Mouse (Mus musculus): Measurements from ENCODE around the gene Btf3.

Gene Btf3

DNA sequence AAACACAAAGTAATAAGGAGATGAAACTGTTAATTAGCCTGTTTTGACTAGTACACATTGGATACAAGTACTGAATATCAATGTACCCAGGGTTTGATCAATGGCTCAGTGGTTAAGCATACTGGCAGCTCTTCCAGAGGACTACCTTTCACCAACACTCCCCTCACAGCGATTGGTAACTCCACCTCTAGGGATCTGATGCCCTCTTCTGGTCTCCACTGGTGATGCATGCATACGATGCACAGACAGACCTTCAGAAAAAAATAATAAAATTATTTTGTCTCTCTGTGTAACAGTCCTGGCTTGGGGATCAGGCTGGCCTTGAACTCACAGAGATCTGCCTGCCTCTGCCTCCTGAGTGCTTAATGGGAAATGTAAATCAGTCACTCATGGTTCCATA lies 15.3 kb upstream of the Btf3 start:
- DNase-seq, result peak in 1 of 2 experiments; percentile 61

DNA sequence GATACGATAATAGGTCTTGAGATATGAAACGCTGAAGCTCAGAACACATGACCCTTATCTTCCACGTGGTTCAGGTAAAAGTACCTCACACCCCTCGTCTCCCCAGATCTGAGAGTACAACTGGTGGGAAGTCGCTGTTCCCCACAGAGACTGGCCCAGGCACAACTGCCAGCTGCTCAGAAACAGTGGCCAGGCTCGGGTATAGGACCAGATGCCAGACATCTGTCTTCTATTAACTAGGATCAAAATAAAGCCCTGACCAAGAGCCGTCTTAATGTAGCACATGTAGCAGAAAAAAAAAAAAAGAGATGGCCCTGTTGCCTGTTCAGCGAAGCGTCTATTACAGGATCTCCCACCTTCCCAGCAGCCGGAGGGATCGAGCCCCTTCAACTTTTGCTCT lies 8.2 kb upstream of the Btf3 start:
- DNase-seq, result peak in 1 of 2 experiments; percentile 4

DNA sequence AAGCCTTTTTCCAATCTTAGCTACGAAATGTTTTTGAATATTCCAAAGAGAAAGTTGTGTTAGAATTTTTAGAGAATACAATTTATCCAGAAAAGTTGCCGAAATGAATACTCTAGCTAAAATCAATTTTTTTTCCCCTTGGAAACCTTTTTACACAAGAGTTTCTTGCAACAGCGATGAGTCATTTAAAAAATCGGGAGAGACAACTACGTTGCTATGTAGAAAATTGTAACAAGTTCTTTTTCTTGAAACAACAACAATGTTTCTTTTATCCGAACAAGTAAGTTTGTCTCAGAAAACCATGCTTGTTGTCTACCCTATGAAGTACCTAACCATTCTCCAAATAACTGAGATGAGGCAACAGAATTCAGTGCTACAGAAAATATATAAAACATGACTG lies 1.1 kb upstream of the Btf3 start:
- no peak for DNase-seq

DNA sequence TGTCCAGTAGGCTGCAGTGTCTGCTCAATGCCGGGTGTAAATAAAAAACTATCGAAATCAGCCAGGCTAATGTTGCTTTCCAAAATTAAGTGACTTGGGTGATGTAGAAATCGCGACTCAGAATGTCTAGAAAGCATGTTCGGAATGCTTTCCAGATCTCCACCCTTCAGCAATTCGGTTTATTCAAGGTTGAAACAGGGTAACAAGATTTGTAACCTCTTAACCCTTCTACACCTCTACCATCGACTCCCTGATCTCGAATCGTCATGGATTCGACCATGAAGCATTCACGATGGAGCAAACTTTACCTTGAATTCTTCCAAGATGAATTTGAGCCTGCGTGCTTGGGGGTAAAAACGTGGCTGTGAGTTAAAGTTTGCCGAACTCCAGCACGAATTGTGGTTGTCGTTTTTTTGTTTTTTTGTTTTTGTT lies 456 bp upstream of the Btf3 start:
- DNase-seq, result peak; percentile 6 to 17

DNA sequence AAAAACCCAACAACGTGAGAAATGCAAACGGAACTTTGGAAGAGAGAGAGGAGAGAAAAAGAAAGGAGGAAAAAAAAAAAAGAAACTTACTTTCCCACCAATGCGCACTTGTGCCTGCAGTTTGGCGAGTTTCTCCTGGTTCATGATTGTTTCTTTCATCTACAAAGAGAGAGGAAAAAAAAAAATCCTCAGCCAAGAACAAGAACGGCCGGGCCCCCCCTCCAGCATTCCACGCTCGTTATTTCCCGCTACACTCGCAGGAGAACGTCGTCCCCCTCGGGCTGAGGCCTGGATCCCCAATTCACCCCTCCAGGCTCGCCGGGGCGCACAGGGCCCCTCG lies 696 bp downstream of the Btf3 start:
- DNase-seq, result no peak

DNA sequence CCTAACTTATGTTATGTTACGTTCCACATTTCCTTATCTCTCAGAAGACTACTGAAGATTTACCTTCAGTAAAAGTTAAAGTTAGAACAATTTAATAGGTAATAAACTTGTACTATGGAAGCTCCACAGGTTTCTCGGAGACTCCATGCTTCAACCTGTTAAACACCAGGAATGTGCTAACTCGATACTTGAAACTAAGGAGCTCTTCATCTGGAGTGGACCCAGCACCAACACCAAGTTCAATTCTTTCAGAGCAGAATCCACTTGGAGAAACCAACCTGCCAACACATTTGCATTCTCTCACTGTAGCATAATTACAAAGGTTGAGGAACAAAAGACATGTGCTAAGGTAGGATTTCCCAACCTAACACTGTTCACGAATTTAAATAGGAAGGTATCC lies 1.7 kb downstream of the Btf3 start:
- peak; percentile 4 to 47 for DNase-seq

DNA sequence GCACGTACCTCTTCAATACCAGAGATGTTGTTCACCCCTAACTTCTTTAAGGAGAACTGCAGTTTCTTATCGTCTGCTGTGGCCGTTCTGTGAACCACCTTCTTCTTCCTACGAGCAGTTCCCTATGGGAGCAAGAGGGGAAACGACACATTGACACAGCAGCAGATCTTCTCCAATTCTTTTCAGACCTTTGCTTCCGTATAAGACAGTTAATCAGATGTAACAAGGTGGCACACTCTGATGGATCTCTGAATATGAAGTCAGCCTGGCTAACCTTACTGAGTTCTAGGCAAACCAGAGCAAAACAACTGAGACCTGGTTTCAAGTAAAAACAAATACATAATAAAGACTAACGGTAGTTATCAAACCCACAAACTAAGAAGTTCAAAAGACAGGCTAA lies 3.2 kb downstream of the Btf3 start:
- no peak for DNase-seq

DNA sequence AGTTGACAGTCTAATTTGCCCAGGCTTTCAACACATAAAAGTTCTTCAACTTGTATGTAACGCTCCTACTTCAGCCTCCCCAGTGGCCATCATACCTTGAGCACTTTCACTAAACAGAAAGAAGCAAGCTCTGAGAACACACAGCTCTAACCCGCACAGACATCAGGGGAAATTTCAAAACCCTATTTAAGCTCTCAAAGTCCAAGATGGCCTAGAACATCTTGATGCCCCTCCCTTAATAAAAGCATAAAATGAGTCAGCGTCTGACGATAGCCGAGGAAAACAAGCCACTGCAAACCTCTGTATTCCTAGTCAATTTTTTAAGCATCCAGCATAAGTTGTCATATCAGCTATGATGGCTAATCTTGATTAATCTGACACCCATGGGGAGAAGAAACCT lies 5.2 kb downstream of the Btf3 start:
- DNase-seq, result no peak

DNA sequence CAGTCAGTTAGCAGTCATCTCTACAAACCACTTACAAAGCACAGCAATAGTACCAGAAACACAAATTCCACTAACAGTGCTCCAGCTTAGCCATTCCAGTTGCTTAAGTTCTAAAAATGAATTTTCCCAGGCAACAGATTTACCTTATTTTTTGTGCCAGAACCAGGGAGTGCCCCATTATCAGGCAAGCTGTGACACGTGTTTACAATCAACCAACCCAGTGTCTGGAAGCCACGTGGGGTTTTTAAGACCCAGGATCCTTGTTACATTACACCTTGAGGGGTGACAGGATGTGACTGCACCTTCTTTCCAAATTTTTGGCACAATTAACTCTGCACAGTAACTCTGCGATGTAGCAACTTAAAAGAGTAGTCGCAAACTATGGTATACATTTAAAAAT lies 8.1 kb downstream of the Btf3 start:
- DNase-seq, result no peak

DNA sequence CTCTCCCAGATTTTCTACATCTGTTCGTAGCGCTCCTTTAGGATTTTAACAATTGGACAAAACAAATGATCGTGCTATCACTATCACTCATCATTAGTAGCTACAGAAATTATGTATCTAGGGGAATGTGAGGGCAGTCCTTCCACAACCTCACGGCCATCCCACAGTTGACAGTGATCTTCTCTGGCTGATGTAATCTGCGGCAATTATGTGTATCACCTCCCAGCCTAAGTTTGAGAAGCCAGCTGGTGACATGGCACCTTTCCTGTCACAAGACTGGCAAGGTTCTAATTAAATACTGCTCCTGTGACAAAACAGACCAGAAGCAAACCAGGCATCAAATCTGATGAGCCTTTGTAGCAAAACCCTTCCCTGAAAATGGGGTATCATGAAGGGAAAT lies 8.8 kb downstream of the Btf3 start:
- DNase-seq, result no peak

DNA sequence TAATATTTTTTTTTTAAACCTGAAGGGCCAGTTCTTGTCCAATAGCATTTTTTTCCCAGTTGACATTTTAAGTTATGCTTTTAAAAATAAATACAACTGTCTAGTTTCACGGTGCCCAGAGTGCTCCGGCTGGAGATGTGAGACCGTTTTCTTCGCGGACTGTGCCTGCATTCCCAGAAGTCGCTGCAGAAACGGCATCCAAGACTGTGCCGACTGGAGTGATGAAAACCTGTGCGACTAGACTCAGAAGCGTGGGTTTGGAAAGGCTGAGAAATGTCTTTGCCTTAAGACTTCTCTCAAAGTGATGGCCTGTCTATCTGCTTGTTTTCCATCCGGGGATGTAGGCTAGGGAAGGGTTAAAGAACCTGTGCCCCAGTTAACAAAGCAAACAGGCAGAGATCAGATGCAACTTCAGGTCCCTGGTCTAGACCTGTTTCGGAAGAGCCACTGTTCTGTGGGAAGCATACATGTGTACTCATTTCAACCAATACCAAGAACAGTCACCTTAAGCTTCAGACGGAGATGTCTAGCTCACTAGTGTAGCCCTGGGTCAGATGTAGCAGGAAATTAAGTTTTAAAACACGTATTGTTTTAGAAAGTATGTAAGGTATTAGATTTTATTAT lies 9.8 kb downstream of the Btf3 start:
- DNase-seq, result no peak

DNA sequence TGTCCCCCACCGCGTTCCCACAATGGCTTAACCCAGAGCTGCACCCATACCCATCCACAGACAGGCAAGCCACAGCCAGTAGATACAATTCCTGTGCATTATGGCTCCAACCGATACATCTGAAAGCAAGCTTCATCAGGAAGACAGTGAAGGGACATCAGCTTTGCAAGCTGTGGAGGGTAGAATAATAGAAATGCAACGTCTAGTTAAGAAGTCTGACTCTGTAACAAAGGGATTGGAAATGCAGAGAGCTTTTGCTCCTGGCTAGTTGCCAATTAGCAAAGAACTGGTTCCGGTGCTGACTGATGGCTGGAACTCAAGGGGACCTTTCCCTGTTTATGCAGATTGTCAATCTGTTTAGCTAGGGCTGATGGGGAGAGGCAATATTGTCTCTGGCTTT lies 10.4 kb downstream of the Btf3 start:
- no peak for DNase-seq

DNA sequence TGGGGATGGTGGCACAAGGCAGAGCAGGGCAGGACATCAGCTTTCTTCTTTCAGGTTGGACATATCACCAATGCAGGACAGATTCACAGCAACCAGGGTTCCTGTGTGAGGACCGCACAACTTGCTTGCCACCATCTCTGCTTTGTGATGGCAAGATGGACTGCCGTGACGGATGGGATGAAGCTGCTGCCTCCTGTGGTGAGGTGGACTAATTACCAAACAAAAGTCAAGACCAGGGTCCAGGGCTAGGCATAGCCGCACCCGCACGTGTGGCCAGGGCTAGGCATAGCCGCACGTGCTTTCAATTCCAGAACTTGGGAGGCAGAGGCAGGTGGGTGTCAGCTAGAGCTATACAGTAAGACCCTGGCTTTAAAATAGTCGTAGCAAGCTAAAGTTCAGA lies 11.5 kb downstream of the Btf3 start:
- DNase-seq, result no peak

DNA sequence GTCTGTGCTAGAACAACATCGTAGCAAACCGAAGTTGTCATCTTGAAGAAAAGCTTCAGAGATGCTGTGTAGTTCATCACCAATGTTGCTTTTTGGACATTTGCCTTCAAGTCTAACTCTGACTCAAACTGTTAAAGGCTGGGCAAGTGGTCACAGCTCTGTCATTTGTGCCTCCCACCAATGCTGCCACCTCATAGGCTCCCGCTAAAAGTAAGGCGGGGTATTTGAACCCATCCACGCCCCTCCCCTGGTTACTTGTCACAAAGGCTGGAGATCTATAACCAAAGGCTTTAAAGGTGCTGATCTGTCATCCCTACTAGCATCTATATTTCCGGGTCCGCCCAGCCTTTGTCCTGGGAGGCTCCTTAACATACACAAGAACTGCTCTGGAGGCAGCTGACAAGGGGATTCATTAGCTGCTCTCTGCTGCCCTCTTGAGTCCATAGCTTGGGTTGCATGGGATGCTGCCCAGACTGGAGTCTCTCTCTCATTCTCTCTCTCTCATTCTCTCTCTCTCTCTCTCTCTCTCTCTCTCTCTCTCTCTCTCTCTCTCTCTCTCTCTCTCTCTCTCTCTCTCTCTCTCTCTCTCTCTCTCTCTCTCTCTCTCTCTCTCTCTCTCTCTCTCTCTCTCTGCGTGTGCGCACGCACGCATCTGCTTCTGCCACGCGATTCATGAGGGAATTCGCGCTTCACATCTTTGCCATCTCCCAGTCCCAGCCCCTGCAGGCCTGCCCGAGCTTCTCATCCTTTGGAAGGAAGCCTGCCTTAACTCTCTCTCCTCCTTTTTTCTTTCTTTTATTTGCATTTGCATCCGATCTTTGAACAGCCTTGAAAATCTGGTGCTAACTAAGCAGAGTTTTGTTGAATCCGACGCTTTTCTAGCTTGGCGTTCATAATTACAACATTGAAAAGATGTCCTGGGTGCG lies 17.7 kb downstream of the Btf3 start:
- peak; percentile 19 to 71 for DNase-seq

DNA sequence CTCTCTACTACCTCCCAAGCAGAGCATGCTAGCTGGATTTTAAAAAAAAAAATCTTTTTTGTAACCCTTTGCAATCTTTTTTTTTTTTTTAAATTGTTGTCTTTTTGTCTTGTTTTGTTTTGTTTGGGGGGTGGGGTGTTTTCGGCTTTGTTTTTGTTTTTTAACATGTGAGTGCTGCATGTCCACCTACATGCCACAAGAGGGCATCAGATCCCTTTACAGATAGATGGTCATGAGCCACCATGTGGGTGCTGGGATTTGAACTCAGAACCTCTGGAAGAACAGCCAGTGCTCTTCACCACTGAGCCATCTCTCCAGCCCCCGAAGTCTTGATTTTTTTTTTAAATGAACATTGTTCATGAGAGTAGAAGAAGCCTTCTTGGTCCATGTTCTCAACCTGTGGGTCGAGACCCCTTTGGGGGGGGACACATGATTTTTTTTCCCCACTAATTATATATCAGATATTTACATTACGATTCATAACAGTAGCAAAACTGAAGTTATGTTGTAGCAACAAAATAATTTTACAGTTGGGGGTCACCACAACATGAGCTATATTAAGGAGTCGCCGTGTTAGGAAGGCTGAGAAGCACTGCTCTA lies 18.8 kb downstream of the Btf3 start:
- DNase-seq, result no peak

DNA sequence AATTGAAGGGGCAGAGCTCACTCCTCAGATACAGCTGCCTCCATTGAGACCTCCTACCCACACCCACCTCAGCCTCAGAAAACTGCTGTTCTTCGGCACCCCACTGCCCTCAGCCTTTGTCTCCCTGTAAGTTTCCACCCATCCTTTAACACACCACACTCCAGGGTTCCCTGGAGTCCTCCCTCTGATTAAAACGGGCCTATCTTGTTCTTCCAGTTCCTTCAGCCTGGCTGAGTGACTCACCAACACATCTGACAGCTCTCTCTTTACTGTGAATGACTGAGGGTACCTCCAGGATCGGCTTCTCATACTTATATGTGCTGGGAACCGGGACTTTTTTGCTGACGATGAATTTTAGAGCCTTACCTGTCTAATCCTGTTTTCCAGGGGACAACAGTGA lies 20.7 kb downstream of the Btf3 start:
- no peak for DNase-seq

DNA sequence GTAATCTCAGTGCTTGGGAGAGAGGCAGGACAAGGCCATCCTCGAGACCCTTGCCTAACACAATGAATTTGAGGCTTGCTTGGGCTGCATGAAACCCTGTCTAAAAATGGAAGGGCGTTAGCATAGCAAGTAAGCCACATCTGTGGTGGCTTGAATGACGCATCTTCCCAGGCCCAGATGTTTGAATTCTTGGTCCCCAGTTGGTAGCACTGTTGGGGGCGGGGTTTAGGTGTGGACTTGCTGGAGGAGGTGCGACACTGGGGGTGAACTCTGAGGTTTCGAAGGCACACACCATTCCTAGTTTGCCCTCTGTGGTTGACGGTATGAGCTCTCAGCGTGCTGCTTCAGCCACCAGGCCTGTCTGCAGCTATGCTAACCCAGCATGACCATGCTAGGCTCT lies 25.1 kb downstream of the Btf3 start:
- DNase-seq, result no peak

DNA sequence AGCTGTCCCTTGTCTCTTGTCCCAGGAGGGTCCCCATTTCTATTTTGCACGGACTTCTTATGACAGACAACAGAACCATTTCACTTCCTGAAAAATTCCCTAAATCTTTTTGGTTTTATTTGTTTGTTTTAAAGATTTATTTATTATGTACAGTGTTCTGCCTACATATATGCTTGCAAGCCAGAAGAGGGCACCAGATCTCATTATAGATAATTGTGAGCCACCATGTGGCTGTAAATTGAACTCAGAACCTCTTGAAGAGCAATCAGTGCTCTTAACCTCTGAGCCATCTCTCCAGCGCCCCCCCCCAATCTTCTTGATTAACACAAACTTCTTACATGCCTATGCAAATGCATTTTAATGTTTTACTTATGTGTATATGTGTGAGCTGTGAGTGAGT lies 26.1 kb downstream of the Btf3 start:
- no peak for DNase-seq

DNA sequence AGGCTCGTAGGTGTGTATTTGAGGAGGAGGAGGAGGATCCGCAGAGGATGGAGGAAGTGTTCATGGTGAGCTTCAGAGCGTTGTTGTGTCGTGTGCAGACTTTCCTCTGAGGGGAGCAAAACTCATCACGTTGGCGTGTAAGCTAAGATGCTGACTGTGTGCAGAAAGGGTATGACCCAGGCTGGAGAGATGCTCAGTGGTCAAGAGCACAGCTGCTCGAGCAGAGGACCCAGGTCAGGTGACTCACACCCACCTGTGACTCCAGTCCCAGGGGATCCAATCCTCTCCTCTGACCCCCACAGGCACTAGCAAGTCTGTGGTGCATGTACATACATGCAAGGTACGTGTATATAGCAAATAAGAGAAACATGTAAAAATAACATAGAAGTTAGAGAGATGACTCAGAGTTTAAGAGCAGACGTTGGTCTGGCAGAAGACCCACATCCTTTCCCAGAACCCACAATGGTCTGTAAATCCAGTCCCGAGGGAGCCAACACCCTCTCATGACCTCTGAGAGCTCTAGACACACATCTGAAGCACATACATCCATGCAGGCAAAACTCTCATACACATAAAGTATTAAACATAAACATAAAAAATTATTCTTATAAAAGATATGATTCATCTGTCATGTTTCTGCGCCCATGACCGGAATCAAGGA lies 35.7 kb downstream of the Btf3 start:
- no peak for DNase-seq

DNA sequence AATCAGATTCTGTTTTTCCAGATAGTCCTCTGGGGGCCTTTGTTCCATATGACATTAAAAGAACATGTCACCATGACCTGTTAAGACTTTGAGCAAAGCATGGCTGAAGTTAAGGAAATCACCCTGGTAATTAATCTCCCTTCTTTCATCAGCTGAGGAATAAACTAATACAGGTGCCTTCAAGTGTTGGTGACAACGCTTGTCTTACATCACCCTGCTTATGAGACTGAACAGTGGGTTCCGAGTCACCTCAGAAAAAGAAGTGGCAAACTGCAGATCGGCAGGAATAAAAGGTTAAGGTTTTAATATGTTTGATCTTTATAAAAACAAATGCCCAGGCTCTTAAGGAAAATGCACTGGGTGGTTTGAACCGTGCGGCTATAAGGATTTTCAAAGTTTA lies 37.1 kb downstream of the Btf3 start, which contains the start of gene Gm21976:
Gene Gm21976 (plus strand): TSS at position 202 of the 400 bp plus-strand sequence.
- no peak for DNase-seq

DNA sequence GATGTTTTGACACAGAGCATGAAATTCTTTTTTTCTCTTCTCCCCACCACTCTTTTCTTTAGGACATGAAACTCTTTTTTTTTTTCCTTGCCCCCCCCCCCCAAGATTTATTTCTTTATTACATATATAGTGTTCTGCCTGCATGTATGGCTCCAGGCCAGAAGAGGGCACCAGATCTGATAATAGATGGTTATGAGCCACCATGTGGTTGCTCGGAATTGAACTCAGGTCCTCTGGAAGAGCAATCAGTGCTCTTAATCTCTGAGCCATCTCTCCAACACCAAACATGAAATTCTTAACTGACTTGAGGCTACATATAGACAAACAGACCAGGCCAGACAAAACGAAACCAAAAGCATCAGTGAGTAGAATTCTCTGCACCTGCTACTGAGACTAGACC lies 39.3 kb downstream of the Btf3 start:
- DNase-seq, result no peak

DNA sequence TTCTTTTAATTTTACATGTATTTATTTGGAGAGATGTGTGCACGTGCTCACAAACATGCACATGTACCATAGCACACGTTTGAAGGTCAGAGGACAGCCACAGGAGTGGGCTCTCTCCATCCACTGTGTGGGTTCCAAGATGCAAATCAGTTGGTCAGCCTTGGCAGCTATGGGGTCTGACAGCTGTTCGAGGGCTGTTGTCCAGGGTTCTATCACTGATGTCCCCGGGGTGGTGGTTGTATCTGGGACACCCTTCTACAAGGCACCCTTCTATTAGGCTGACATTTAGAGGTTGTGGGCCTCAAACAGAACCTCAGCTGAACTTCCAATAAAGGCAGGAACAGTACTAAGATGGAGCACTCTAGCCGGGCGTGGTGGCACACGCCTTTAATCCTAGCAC lies 40.6 kb downstream of the Btf3 start:
- DNase-seq, result no peak

DNA sequence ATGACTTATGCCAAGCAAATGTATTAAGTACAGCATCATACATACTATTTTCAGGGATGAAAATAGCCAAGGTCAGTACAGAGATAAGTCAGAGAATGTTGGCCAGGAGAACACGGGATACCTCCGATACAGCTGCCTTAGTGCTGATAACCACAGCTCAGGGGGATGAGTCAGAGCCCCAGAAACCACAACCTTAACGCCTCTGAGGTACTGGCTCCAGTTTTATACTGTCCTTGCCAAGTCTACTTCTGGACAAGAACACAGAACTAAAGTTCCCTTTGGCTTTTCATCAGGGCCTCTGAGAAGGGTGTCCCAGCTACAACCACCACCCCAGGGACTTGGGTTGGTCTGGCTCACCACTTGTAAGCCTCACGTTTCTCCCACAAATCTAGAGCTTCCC lies 41.2 kb downstream of the Btf3 start:
- no peak for DNase-seq

DNA sequence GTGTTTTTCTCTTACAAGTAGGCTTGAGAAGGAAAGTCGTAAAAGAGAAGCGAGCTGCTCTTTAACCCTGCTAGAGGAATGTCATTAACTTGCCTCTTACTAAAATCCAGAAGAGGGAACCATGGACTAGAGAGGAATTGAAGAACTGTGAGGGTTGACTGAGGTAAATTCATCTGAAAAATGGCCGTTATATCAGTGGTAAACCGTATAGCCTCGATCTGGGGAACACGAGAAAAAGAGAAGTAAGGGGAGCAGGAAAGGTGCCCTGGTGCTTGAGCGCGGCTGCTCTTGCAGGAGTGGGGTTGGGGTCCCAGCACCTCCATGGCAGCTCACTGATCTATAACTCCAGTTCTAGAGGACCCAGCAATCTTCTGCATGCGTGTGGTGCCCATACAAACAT lies 42.8 kb downstream of the Btf3 start:
- no peak for DNase-seq

All from kidney, adult 8-10 months (tissue).